Mouse (Mus musculus): ENCODE measurements at regions not wholly inside any gene's neighbourhood (a gene's known extent, or its start where the extent isn't known, plus 50 kb on each side); places are given as distances from the start of the nearest gene placed in this dataset.

DNA sequence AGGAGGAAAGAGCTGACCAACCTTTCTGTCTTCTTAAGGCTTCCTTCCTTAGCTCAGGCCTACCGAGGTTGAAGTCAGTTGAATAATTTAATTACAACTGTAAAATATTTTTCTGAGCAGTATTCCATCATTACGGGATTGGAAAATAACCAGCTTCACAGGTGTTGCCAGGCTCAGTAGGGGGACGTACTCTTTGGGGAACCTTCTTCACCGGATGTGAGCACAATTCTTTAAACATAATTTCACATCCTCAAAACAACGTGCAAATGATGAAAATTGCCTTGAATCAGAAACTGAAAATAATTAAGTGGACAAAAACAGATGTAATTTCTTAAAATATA, 515.9 kb downstream of the Tns3 start:
- Histone ChIP-seq H3K9me3 (no peaks in the 10 kb centered on the region), H3K27ac (no peak overlapping the region), H3K4me3 (replicated peaks) (no peak overlapping the region), H3K4me2 (no peak overlapping the region), H3K27me3 (replicated peaks) (no peaks in the 10 kb centered on the region), H3K36me3 (no peaks in the 10 kb centered on the region), H3K9ac (no peak overlapping the region), H3K4me1 (no peaks in the 10 kb centered on the region)
- ATAC-seq (ENCODE audit: insufficient read depth, low FRiP score, low read depth): no peak
- WGBS: 80% methylated on average over 5 of the region's 5 CpGs

DNA sequence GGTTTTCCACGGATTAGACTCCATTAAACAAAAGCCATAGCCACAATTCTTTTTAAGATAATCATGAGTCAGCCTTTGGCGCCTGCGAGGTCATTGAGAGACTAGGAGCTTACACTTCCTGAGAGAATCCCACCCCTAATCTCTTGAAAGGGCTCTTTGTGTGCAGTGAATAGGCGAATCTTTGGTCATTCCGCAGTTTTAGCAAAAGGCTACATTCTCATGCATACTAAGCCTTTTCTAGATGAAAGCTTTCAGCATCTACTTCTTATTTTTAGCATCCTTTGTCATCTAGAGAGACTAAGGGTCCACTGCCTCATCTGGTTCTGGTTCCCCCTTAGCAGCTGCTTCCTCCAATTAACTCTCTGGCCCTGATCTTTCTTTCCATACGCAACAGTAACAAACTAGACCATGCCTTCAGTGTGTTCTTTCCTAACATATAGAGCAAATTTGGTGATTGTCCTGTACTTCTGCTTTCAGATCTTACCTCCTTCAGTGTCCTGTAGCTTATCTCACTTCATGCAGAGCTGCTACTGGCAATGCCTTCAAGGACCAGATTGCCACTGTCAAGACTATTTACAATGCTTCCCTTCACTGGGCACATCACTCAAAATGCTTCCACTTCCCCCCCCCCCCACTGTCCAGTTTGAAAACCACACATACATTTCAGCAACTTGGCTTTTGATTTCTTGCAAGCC, 516.4 kb downstream of the Tns3 start:
- no peaks in the 10 kb centered on the region for H3K36me3 ChIP-seq
- no peak overlapping the region for H3K27ac ChIP-seq
- no peak overlapping the region for H3K4me2 ChIP-seq
- H3K9ac ChIP-seq: no peak overlapping the region
- no peaks in the 10 kb centered on the region for H3K9me3 ChIP-seq
- WGBS: 62% methylated on average over 6 of the region's 6 CpGs
- H3K27me3 ChIP-seq (replicated peaks): no peaks in the 10 kb centered on the region
- no peak overlapping the region for H3K4me3 ChIP-seq (replicated peaks)
- H3K4me1 ChIP-seq: no peaks in the 10 kb centered on the region
- no peak for ATAC-seq (ENCODE audit: insufficient read depth, low FRiP score, low read depth)

GRCm38 (mm10) chr11:8137366-8137765, 527.0 kb downstream of the Tns3 start:
- H3K4me3 ChIP-seq (replicated peaks): no peak overlapping the region
- H3K27ac ChIP-seq: no peak overlapping the region
- H3K9me3 ChIP-seq: no peaks in the 10 kb centered on the region
- no peak overlapping the region for H3K4me2 ChIP-seq
- H3K27me3 ChIP-seq (replicated peaks): no peaks in the 10 kb centered on the region
- H3K9ac ChIP-seq: no peak overlapping the region
- H3K4me1 ChIP-seq: no peaks in the 10 kb centered on the region
- no peaks in the 10 kb centered on the region for H3K36me3 ChIP-seq
- WGBS: 35% methylated on average over 4 of the region's 4 CpGs
- ATAC-seq (ENCODE audit: insufficient read depth, low FRiP score, low read depth): no peak

- ATAC-seq (ENCODE audit: insufficient read depth, low FRiP score, low read depth): no peak
- Histone ChIP-seq H3K9me3 (no peaks in the 10 kb centered on the region), H3K27ac (no peak overlapping the region), H3K4me3 (replicated peaks) (no peak overlapping the region), H3K4me2 (no peak overlapping the region), H3K27me3 (replicated peaks) (no peaks in the 10 kb centered on the region), H3K36me3 (no peaks in the 10 kb centered on the region), H3K4me1 (no peaks in the 10 kb centered on the region), H3K9ac (no peak overlapping the region)
- 79% methylated on average over 4 of the region's 4 CpGs for WGBS
Measured at GRCm38 (mm10) chr11:8136666-8137065, 527.7 kb downstream of the Tns3 start.

- Histone ChIP-seq H3K9me3 (no peaks in the 10 kb centered on the region), H3K4me1 (no peaks in the 10 kb centered on the region), H3K4me3 (replicated peaks) (no peak overlapping the region), H3K4me2 (no peak overlapping the region), H3K27me3 (replicated peaks) (no peaks in the 10 kb centered on the region), H3K36me3 (no peaks in the 10 kb centered on the region), H3K27ac (no peak overlapping the region), H3K9ac (no peak overlapping the region)
- 80% methylated on average over 2 of the region's 2 CpGs for WGBS
- ATAC-seq (ENCODE audit: insufficient read depth, low FRiP score, low read depth): no peak
Measured at GRCm38 (mm10) chr11:8109286-8109685, 555.0 kb downstream of the Tns3 start.

DNA sequence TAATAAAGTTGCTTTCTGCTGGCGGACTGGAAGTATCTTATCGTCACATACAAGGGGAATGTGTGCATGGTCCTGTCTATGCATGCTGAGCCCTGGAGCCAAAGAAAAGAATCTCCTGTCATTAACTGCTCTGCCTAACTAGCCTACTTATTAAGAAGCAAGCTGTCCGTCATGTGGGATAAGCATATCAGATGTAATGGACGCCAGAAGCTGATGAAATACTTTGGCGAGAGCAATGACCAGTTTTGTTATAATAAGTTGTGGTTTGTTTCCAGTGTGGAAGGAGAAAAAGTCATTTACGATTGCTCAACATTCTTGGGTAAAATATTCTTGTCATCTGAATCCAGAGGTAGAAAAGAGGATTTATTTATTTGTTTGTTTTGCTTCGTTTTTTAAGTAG, 563.2 kb downstream of the Tns3 start:
- no peaks in the 10 kb centered on the region for H3K36me3 ChIP-seq
- no peak overlapping the region for H3K27ac ChIP-seq
- no peaks in the 10 kb centered on the region for H3K4me1 ChIP-seq
- no peaks in the 10 kb centered on the region for H3K9me3 ChIP-seq
- 74% methylated on average over 7 of the region's 7 CpGs for WGBS
- H3K4me3 ChIP-seq (replicated peaks): no peak overlapping the region
- no peak overlapping the region for H3K9ac ChIP-seq
- H3K4me2 ChIP-seq: no peak overlapping the region
- H3K27me3 ChIP-seq (replicated peaks): no peaks in the 10 kb centered on the region
- ATAC-seq (ENCODE audit: insufficient read depth, low FRiP score, low read depth): no peak

- H3K4me3 ChIP-seq (replicated peaks): no peak overlapping the region
- no peak for ATAC-seq (ENCODE audit: insufficient read depth, low FRiP score, low read depth)
- no peak overlapping the region for H3K27ac ChIP-seq
- 94% methylated on average over 2 of the region's 2 CpGs for WGBS
- no peak overlapping the region for H3K4me2 ChIP-seq
- no peaks in the 10 kb centered on the region for H3K9me3 ChIP-seq
- H3K9ac ChIP-seq: no peak overlapping the region
- H3K36me3 ChIP-seq: no peaks in the 10 kb centered on the region
- no peaks in the 10 kb centered on the region for H3K27me3 ChIP-seq (replicated peaks)
- H3K4me1 ChIP-seq: no peaks in the 10 kb centered on the region
Measured at GRCm38 (mm10) chr11:8084328-8084727, 580.0 kb downstream of the Tns3 start.

GRCm38 (mm10) chr11:8082811-8083210, 581.5 kb downstream of the Tns3 start:
- Histone ChIP-seq H3K36me3 (no peaks in the 10 kb centered on the region), H3K4me2 (no peak overlapping the region), H3K9ac (no peak overlapping the region), H3K27me3 (replicated peaks) (no peaks in the 10 kb centered on the region), H3K4me1 (no peaks in the 10 kb centered on the region), H3K9me3 (no peaks in the 10 kb centered on the region), H3K27ac (no peak overlapping the region), H3K4me3 (replicated peaks) (no peak overlapping the region)
- WGBS: 89% methylated on average over 5 of the region's 6 CpGs
- no peak for ATAC-seq (ENCODE audit: insufficient read depth, low FRiP score, low read depth)

GRCm38 (mm10) chr11:8073321-8073720, 591.0 kb downstream of the Tns3 start:
- WGBS: 68% methylated on average over 1 of the region's 1 CpGs
- ATAC-seq (ENCODE audit: insufficient read depth, low FRiP score, low read depth): no peak; the same call in 1 of the 2 replicates

GRCm38 (mm10) chr11:8068873-8069272, 595.5 kb downstream of the Tns3 start:
- no peaks in the 10 kb centered on the region for H3K36me3 ChIP-seq
- no peaks in the 10 kb centered on the region for H3K27me3 ChIP-seq (replicated peaks)
- no peaks in the 10 kb centered on the region for H3K4me1 ChIP-seq
- H3K27ac ChIP-seq: no peak overlapping the region
- ATAC-seq (ENCODE audit: insufficient read depth, low FRiP score, low read depth): no peak; the same call in 1 of the 2 replicates
- H3K9ac ChIP-seq: no peak overlapping the region
- no peak overlapping the region for H3K4me3 ChIP-seq (replicated peaks)
- H3K9me3 ChIP-seq: no peaks in the 10 kb centered on the region
- no peak overlapping the region for H3K4me2 ChIP-seq
- WGBS: 18% methylated on average over 3 of the region's 3 CpGs

More at GRCm38 (mm10) chr11:8073321-8073720, 591.0 kb downstream of the Tns3 start:
- Histone ChIP-seq H3K9me3 (no peaks in the 10 kb centered on the region), H3K4me3 (replicated peaks) (no peak overlapping the region), H3K4me2 (no peak overlapping the region), H3K27me3 (replicated peaks) (no peaks in the 10 kb centered on the region), H3K4me1 (no peaks in the 10 kb centered on the region), H3K9ac (no peak overlapping the region), H3K27ac (no peak overlapping the region), H3K36me3 (no peaks in the 10 kb centered on the region)

DNA sequence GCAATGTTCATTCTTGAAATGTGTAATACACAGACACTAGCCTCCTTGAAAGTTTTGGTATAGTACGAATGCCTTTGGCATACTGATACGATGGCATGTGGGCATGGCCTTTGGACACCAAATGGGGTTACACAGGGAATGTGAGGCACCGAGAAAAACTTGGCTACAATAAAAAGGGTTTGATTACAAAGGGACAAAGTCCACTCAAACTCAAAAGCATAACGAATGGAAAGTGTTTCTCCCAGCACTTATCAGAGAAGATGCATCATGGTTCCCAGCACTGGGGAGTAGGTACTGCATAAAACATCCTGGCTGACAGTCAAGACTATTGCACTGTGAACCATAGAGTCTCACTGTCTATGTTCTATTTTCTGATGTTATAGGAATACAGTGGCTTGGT, 597.0 kb downstream of the Tns3 start:
- 83% methylated on average over 4 of the region's 4 CpGs for WGBS
- ATAC-seq (ENCODE audit: insufficient read depth, low FRiP score, low read depth): no peak

DNA sequence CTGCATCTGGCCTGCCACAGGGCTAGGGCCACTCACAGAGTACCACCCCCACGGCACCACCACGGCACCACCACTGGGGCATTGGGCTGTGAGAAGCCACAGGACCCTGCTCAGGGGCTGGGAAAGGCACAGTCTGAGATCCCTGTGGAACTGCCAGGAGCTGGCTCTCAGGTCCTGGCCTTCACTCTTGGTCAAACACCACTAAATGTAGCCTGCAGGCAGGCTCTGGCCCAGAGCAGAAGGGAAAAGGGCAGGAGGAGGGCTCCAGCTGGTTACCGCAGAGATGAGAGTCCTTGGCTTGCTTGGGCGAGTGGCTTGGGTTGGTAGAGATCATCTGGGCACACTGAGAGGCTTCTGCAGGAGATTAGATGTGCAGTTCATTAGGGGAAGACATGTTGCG, 598.5 kb downstream of the Tns3 start:
- WGBS: 81% methylated on average over 5 of the region's 5 CpGs
- Histone ChIP-seq H3K27ac (no peak overlapping the region), H3K9me3 (no peaks in the 10 kb centered on the region), H3K9ac (no peak overlapping the region), H3K36me3 (no peaks in the 10 kb centered on the region), H3K4me1 (no peaks in the 10 kb centered on the region), H3K4me2 (no peak overlapping the region), H3K4me3 (replicated peaks) (no peak overlapping the region), H3K27me3 (replicated peaks) (no peaks in the 10 kb centered on the region)
- ATAC-seq (ENCODE audit: insufficient read depth, low FRiP score, low read depth): no peak

More for the DNA sequence above, 597.0 kb downstream of the Tns3 start:
- Histone ChIP-seq H3K4me2 (no peak overlapping the region), H3K27me3 (replicated peaks) (no peaks in the 10 kb centered on the region), H3K9ac (no peak overlapping the region), H3K9me3 (no peaks in the 10 kb centered on the region), H3K4me1 (no peaks in the 10 kb centered on the region), H3K27ac (no peak overlapping the region), H3K4me3 (replicated peaks) (no peak overlapping the region), H3K36me3 (no peaks in the 10 kb centered on the region)

DNA sequence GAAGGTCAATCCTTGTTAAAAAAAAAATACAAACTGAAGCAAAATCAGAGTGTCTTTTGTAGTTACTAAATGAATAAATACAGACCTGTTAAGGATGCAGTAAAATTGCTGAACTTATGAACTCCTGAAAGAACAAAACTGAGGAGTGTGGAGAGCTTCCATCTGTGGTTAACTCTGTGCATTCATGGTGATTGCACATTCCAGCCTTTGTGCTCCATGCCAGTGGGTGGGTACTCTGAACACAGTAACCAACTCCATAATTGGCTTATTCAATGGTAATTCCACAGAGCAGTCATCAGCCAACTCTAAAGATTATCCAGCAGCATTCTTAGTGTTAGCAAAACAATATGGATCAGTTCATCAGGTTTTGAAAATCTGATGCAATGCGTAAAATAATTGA, 599.2 kb downstream of the Tns3 start:
- Histone ChIP-seq H3K9me3 (no peaks in the 10 kb centered on the region), H3K4me3 (replicated peaks) (no peak overlapping the region), H3K36me3 (no peaks in the 10 kb centered on the region), H3K27ac (no peak overlapping the region), H3K27me3 (replicated peaks) (no peaks in the 10 kb centered on the region), H3K4me1 (no peaks in the 10 kb centered on the region), H3K4me2 (no peak overlapping the region), H3K9ac (no peak overlapping the region)
- 67% methylated on average over 1 of the region's 1 CpGs for WGBS
- ATAC-seq (ENCODE audit: insufficient read depth, low FRiP score, low read depth): no peak

Data from stomach, embryonic 15.5 days (tissue).